19 mouse cellular contexts compared by ENCODE assay signal in the genomic region with DNA sequence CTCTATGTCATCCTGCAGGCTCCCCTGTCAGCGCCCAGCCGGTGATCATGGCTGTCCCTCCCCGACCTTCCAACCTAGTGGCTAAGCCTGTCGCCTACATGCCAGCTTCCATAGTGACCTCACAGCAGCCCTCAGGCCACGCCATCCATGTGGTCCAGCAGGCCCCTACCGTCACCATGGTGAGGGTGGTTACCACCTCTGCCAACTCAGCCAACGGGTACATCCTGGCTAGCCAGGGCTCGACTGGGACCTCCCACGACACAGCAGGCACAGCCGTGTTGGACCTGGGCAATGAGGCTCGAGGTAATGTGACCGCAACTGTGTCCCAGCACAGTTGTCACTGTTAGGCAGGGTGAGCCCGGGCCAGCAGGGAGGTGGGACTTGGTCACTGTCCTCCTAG. TPM values are rescaled to one million over a fixed set of nuclear protein-coding genes. Genes with fewer than 3 reads are reported as not detected.
DNase-seq lines count a peak whose midpoint lies in the region; ATAC-seq lines count a peak whose summit lies in the region.
"Had no signal": no experiment of that assay in that cellular context is flagged by ENCODE, and none has a peak within 500 bp of the region (broad histone marks: within the 10 kb centered on the region; RNA-seq: fewer than 3 reads in every experiment).

No protein-coding gene starts in this region.

- peak; percentile 92 for DNase-seq in heart, adult 11 months
- DNase-seq in heart, postnatal 10 days = no peak
- DNase-seq: adrenal gland, adult 2 months; adrenal gland, adult 8-10 months; adrenal gland, postnatal 10 days; adrenal gland, postnatal 14 days; adrenal gland, postnatal 25 days; adrenal gland, postnatal 36 days; B cell, adult 2 months; cerebellum, adult 11 months; cerebellum, adult 11-12 months; cerebellum, adult 18-20 months had no signal

- H3K4me1 ChIP-seq in megakaryocyte, embryonic 14.5 days = peaks cover 47% of the 10 kb centered on the region

- H3K36me3 ChIP-seq in megakaryocyte, embryonic 14.5 days (replicated peaks; ENCODE audit: low read length) = peaks cover 97% of the 10 kb centered on the region

- ATAC-seq in megakaryocyte, adult 5-6 weeks (ENCODE audit: poor library complexity, severe bottlenecking) = no peak
- ATAC-seq: activated CD4-positive, CD25-positive, alpha-beta regulatory T cell, adult 4 months; CD4-positive, CD25-positive, alpha-beta regulatory T cell, adult 4 months; Patski had no signal

- intact Hi-C loops in heart, postnatal 10 days (cut with DNase I) = no loop called here

- H3K4me3 ChIP-seq in megakaryocyte, embryonic 14.5 days (replicated peaks) = peak overlapping the region; percentile 33

- H3K27me3 ChIP-seq in megakaryocyte, embryonic 14.5 days (replicated peaks) = no peaks in the 10 kb centered on the region
- H3K27me3 ChIP-seq: CH12.LX, Patski had no signal

- H3K9me3 ChIP-seq in megakaryocyte, embryonic 14.5 days = no peaks in the 10 kb centered on the region
- H3K9me3 ChIP-seq: G1E had no signal

RNA-seq across cellular contexts. Expression of gene Ap5z1, which starts 10.0 kb away (rescaled TPM):
- 1 to 10 TPM; 6.4 to 8.1 TPM for total RNA-seq in heart, postnatal 10 days (2021)
- 26.2 and 36.4 TPM in 2 replicates for polyA plus RNA-seq in megakaryocyte, embryonic 14.5 days (2012; ENCODE audit: insufficient read depth, low replicate concordance)
- 10.3 and 10.7 TPM in 2 replicates for total RNA-seq in megakaryocyte, adult 5-6 weeks (2015)
- 9.3 and 10.0 TPM in 2 replicates for total RNA-seq in megakaryocyte, adult 5-6 weeks (2017)

RNA-seq across cellular contexts. Expression of gene Foxk1, which starts 52.4 kb away (rescaled TPM):
- total RNA-seq in heart, postnatal 10 days (2021) = 10 to 100 TPM; 16.8 to 19.0 TPM
- polyA plus RNA-seq in megakaryocyte, embryonic 14.5 days (2012; ENCODE audit: insufficient read depth, low replicate concordance) = 13.3 and 39.1 TPM in 2 replicates
- total RNA-seq in megakaryocyte, adult 5-6 weeks (2015) = 21.2 and 21.4 TPM in 2 replicates
- 14.5 and 19.0 TPM in 2 replicates for total RNA-seq in megakaryocyte, adult 5-6 weeks (2017)
